Comparison of ENCODE assay signal across 27 mouse cellular contexts in the genomic region with DNA sequence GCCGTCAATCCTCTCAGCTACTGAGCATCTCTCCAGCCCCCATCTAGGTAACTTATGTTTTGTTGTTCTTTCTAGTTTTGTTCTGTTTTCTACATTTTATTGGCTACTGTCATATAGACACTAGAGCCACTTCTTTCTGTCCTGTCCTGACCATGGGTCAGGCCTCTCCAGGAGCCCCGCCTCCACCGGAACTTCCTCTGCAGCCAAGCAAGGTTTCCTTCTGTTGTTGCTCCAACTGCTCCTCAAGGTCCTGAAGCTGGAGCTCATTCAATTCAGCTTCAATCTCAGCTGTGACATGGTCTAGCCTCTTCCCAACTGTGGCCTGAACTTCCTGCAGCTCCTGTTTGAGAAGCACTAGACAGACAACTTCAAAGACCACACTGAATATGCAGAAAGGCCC. TPM values are rescaled to one million over a fixed set of nuclear protein-coding genes. Genes with fewer than 3 reads are reported as not detected.
DNase-seq lines count a peak whose midpoint lies in the region; ATAC-seq and TF ChIP-seq lines count a peak whose summit lies in the region.
"Had no signal": no experiment of that assay in that cellular context is flagged by ENCODE, and none has a peak within 500 bp of the region (broad histone marks: within the 10 kb centered on the region; RNA-seq: fewer than 3 reads in every experiment).

No protein-coding gene starts in this region.

- 81% methylated on average over 3 of the region's 3 CpGs for WGBS in liver, embryonic 12.5 days (ENCODE audit: insufficient replicate concordance)
- 91% methylated on average over 3 of the region's 3 CpGs for WGBS in liver, embryonic 15.5 days (ENCODE audit: insufficient replicate concordance)
- 89% methylated on average over 3 of the region's 3 CpGs for WGBS in liver, postnatal 0 days (ENCODE audit: insufficient replicate concordance)

- no peak for TF ChIP-seq CTCF in liver, postnatal 0 days (IDR thresholded peaks at IDR 0.05; ENCODE audit: low read depth)

- peak; percentile 26 for DNase-seq in adrenal gland, adult 2 months
- DNase-seq in adrenal gland, postnatal 25 days = no peak
- DNase-seq in adrenal gland, postnatal 14 days = peak; percentile 60
- no peak for DNase-seq in adrenal gland, postnatal 4 days (ENCODE audit: low spot score in 2 of 2)
- DNase-seq in liver = no peak
- no peak for DNase-seq in liver, postnatal 0 days
- DNase-seq: B cell, adult 2 months; cerebellum, adult 11-12 months; cerebellum, adult 2 months; cerebellum, adult 9-10 months; cerebellum, postnatal 10 days; cerebellum, postnatal 25 days; forebrain, postnatal 0 days had no signal

- peaks cover 70% of the 10 kb centered on the region for H3K4me1 ChIP-seq in liver, embryonic 12.5 days
- peaks cover 68% of the 10 kb centered on the region for H3K4me1 ChIP-seq in liver, embryonic 15.5 days (replicated peaks)
- H3K4me1 ChIP-seq in liver, postnatal 0 days (ENCODE audit: insufficient read depth) = peaks cover 30% of the 10 kb centered on the region

- H3K36me3 ChIP-seq in liver, embryonic 12.5 days = no peaks in the 10 kb centered on the region
- no peaks in the 10 kb centered on the region for H3K36me3 ChIP-seq in liver, embryonic 15.5 days (replicated peaks)
- H3K36me3 ChIP-seq in liver, postnatal 0 days (replicated peaks; ENCODE audit: insufficient read depth, low read length) = no peaks in the 10 kb centered on the region
- H3K36me3 ChIP-seq: embryonic facial prominence, embryonic 10.5 days; embryonic facial prominence, embryonic 12.5 days; forebrain, embryonic 15.5 days had no signal

- H3K9me3 ChIP-seq in liver, embryonic 12.5 days (replicated peaks) = no peaks in the 10 kb centered on the region
- no peaks in the 10 kb centered on the region for H3K9me3 ChIP-seq in liver, embryonic 15.5 days (replicated peaks)
- H3K9me3 ChIP-seq in liver, postnatal 0 days (ENCODE audit: low read length) = no peaks in the 10 kb centered on the region
- H3K9me3 ChIP-seq: embryonic facial prominence, embryonic 10.5 days; embryonic facial prominence, embryonic 12.5 days; forebrain, embryonic 13.5 days; forebrain, embryonic 15.5 days; G1E had no signal

- peak overlapping the region; percentile 48 for H3K27ac ChIP-seq in liver, embryonic 12.5 days
- H3K27ac ChIP-seq in liver, embryonic 15.5 days (replicated peaks) = 0 out of 2 replicates have a peak overlapping the region, but pooled peaks have one; percentile 38
- no peak overlapping the region for H3K27ac ChIP-seq in liver, postnatal 0 days (ENCODE audit: low read depth)
- H3K27ac ChIP-seq: embryonic facial prominence, embryonic 10.5 days; embryonic facial prominence, embryonic 12.5 days; forebrain, embryonic 13.5 days; forebrain, embryonic 15.5 days had no signal

- H3K4me3 ChIP-seq in liver, embryonic 12.5 days = no peak overlapping the region
- H3K4me3 ChIP-seq in liver, embryonic 15.5 days (replicated peaks) = no peak overlapping the region
- H3K4me3 ChIP-seq in liver, postnatal 0 days (ENCODE audit: low read depth, low read length) = no peak overlapping the region
- H3K4me3 ChIP-seq: embryonic facial prominence, embryonic 10.5 days; embryonic facial prominence, embryonic 12.5 days; forebrain, embryonic 13.5 days; forebrain, embryonic 15.5 days had no signal

- no peak overlapping the region for H3K9ac ChIP-seq in liver, embryonic 12.5 days
- H3K9ac ChIP-seq in liver, embryonic 15.5 days = no peak overlapping the region
- no peak overlapping the region for H3K9ac ChIP-seq in liver, postnatal 0 days (replicated peaks)
- H3K9ac ChIP-seq: embryonic facial prominence, embryonic 12.5 days; forebrain, embryonic 13.5 days; forebrain, embryonic 15.5 days; forebrain, postnatal 0 days had no signal

- no peak for TF ChIP-seq EP300 in liver, postnatal 0 days (IDR thresholded peaks at IDR 0.05; ENCODE audit: low read depth)

- no peaks in the 10 kb centered on the region for H3K27me3 ChIP-seq in liver, embryonic 12.5 days (replicated peaks)
- no peaks in the 10 kb centered on the region for H3K27me3 ChIP-seq in liver, embryonic 15.5 days
- H3K27me3 ChIP-seq in liver, postnatal 0 days (ENCODE audit: insufficient read depth, low read length) = no peaks in the 10 kb centered on the region
- H3K27me3 ChIP-seq: forebrain, embryonic 13.5 days; forebrain, embryonic 15.5 days; Patski had no signal

- no peak for ATAC-seq in liver, embryonic 12.5 days
- ATAC-seq in liver, embryonic 15.5 days (ENCODE audit: insufficient read depth) = no peak
- no peak for ATAC-seq in liver, postnatal 0 days
- ATAC-seq: activated CD4-positive, CD25-positive, alpha-beta regulatory T cell, adult 4 months; CD4-positive, CD25-positive, alpha-beta regulatory T cell, adult 4 months; forebrain, embryonic 13.5 days; forebrain, embryonic 15.5 days; forebrain, postnatal 0 days; Patski had no signal

- H3K4me2 ChIP-seq in liver, embryonic 12.5 days = no peak overlapping the region
- no peak overlapping the region for H3K4me2 ChIP-seq in liver, embryonic 15.5 days
- no peak overlapping the region for H3K4me2 ChIP-seq in liver, postnatal 0 days (ENCODE audit: low read depth, low read length)
- H3K4me2 ChIP-seq: embryonic facial prominence, embryonic 12.5 days; forebrain, embryonic 13.5 days; forebrain, embryonic 15.5 days had no signal

RNA-seq across cellular contexts. Expression of gene Pklr, which starts 6.0 kb away (rescaled TPM):
- under 1 TPM in 1 of 2 experiments, not detected in 1; 0.81 TPM for total RNA-seq in adrenal gland, adult 2 months (2021)
- 0.55 TPM in 1 of 2 replicates, not detected in the other for polyA plus RNA-seq in adrenal gland, adult 2 months (2012; rRNA removed)
- total RNA-seq in adrenal gland, postnatal 25 days (2021) = 1.6 TPM in 1 of 2 replicates, not detected in the other
- 1.6 and 15.1 TPM in 2 replicates for total RNA-seq in adrenal gland, postnatal 14 days (2021)
- 10 to 100 TPM; 11.2 to 24.5 TPM for total RNA-seq in adrenal gland, postnatal 4 days (2021)
- polyA plus RNA-seq in liver, embryonic 12.5 days (2016; fragmentation: Nextera tagmentation; extraction: Ambion mirVana) = 162 and 171 TPM in 2 replicates
- polyA plus RNA-seq in liver, embryonic 15.5 days (2015; fragmentation: Nextera tagmentation; extraction: Ambion mirVana) = 102 and 104 TPM in 2 replicates
- polyA plus RNA-seq in liver, postnatal 0 days (2015; fragmentation: Nextera tagmentation; extraction: Ambion mirVana) = 18.6 and 27.8 TPM in 2 replicates
- total RNA-seq: CH12.LX had no signal
- polyA plus RNA-seq: activated CD4-positive, CD25-positive, alpha-beta regulatory T cell, adult 4 months; CD4-positive, CD25-positive, alpha-beta regulatory T cell, adult 4 months; embryonic facial prominence, embryonic 14.5 days had no signal

RNA-seq across cellular contexts. Expression of gene Fdps, which starts 28.1 kb away (rescaled TPM):
- total RNA-seq in adrenal gland, adult 2 months (2021) = 100 to 1,000 TPM; 208 to 632 TPM
- polyA plus RNA-seq in adrenal gland, adult 2 months (2012; rRNA removed) = 253 and 549 TPM in 2 replicates
- total RNA-seq in adrenal gland, postnatal 25 days (2021) = 830 and 852 TPM in 2 replicates
- 99.6 and 157 TPM in 2 replicates for total RNA-seq in adrenal gland, postnatal 14 days (2021)
- total RNA-seq in adrenal gland, postnatal 4 days (2021) = 10 to 100 TPM; 79.4 to 85.0 TPM
- polyA plus RNA-seq in liver, embryonic 12.5 days (2016; fragmentation: Nextera tagmentation; extraction: Ambion mirVana) = 284 and 291 TPM in 2 replicates
- 339 and 359 TPM in 2 replicates for polyA plus RNA-seq in liver, embryonic 15.5 days (2015; fragmentation: Nextera tagmentation; extraction: Ambion mirVana)
- 75.8 and 82.2 TPM in 2 replicates for polyA plus RNA-seq in liver, postnatal 0 days (2015; fragmentation: Nextera tagmentation; extraction: Ambion mirVana)

RNA-seq across cellular contexts. Expression of gene Gm43738, which starts 29.0 kb away (rescaled TPM):
- not detected for total RNA-seq in adrenal gland, adult 2 months (2021)
- polyA plus RNA-seq in adrenal gland, adult 2 months (2012; rRNA removed) = not detected in 2 replicates
- 0.39 TPM in 1 of 2 replicates, not detected in the other for total RNA-seq in adrenal gland, postnatal 25 days (2021)
- total RNA-seq in adrenal gland, postnatal 14 days (2021) = not detected in 2 replicates
- total RNA-seq in adrenal gland, postnatal 4 days (2021) = not detected
- 0.06 TPM in 1 of 2 replicates, not detected in the other for polyA plus RNA-seq in liver, embryonic 12.5 days (2016; fragmentation: Nextera tagmentation; extraction: Ambion mirVana)
- not detected in 2 replicates for polyA plus RNA-seq in liver, embryonic 15.5 days (2015; fragmentation: Nextera tagmentation; extraction: Ambion mirVana)
- not detected in 2 replicates for polyA plus RNA-seq in liver, postnatal 0 days (2015; fragmentation: Nextera tagmentation; extraction: Ambion mirVana)
- total RNA-seq: CH12.LX; forebrain, postnatal 0 days; G1E had no signal
- polyA plus RNA-seq: CD4-positive, CD25-positive, alpha-beta regulatory T cell, adult 4 months; cerebellum, adult 2 months; cortical plate, adult 2 months; embryonic facial prominence, embryonic 12.5 days; embryonic facial prominence, embryonic 14.5 days; forebrain, embryonic 11.5 days; forebrain, embryonic 13.5 days; forebrain, embryonic 15.5 days; forebrain, postnatal 0 days had no signal

RNA-seq across cellular contexts. Expression of gene Hcn3, which starts 30.1 kb away (rescaled TPM):
- 1 to 10 TPM; 2.4 to 6.6 TPM for total RNA-seq in adrenal gland, adult 2 months (2021)
- 20.9 and 34.5 TPM in 2 replicates for polyA plus RNA-seq in adrenal gland, adult 2 months (2012; rRNA removed)
- total RNA-seq in adrenal gland, postnatal 25 days (2021) = 9.3 and 17.7 TPM in 2 replicates
- 3.3 and 5.3 TPM in 2 replicates for total RNA-seq in adrenal gland, postnatal 14 days (2021)
- 10 to 100 TPM; 15.0 to 17.8 TPM for total RNA-seq in adrenal gland, postnatal 4 days (2021)
- polyA plus RNA-seq in liver, embryonic 12.5 days (2016; fragmentation: Nextera tagmentation; extraction: Ambion mirVana) = 0.81 and 0.86 TPM in 2 replicates
- 0.43 and 0.45 TPM in 2 replicates for polyA plus RNA-seq in liver, embryonic 15.5 days (2015; fragmentation: Nextera tagmentation; extraction: Ambion mirVana)
- 0.19 and 0.49 TPM in 2 replicates for polyA plus RNA-seq in liver, postnatal 0 days (2015; fragmentation: Nextera tagmentation; extraction: Ambion mirVana)

RNA-seq across cellular contexts. Expression of gene Clk2, which starts 34.7 kb away (rescaled TPM):
- 10 to 100 TPM; 39.3 to 73.3 TPM for total RNA-seq in adrenal gland, adult 2 months (2021)
- polyA plus RNA-seq in adrenal gland, adult 2 months (2012; rRNA removed) = 52.2 and 63.4 TPM in 2 replicates
- total RNA-seq in adrenal gland, postnatal 25 days (2021) = 98.4 and 103 TPM in 2 replicates
- 50.3 and 69.1 TPM in 2 replicates for total RNA-seq in adrenal gland, postnatal 14 days (2021)
- total RNA-seq in adrenal gland, postnatal 4 days (2021) = 100 to 1,000 TPM; 103 TPM
- 21.1 and 21.2 TPM in 2 replicates for polyA plus RNA-seq in liver, embryonic 12.5 days (2016; fragmentation: Nextera tagmentation; extraction: Ambion mirVana)
- polyA plus RNA-seq in liver, embryonic 15.5 days (2015; fragmentation: Nextera tagmentation; extraction: Ambion mirVana) = 8.5 and 10.1 TPM in 2 replicates
- polyA plus RNA-seq in liver, postnatal 0 days (2015; fragmentation: Nextera tagmentation; extraction: Ambion mirVana) = 5.0 and 5.7 TPM in 2 replicates

Comparison
In these comparisons a context has a peak if more than half of its experiments do, and no peak if none do; other contexts are left out.
1. DNase-seq: peak in adrenal gland, adult 2 months (single experiment) and adrenal gland, postnatal 14 days (single experiment); none in adrenal gland, postnatal 25 days (single experiment), adrenal gland, postnatal 4 days (0 of 2), liver (single experiment) and liver, postnatal 0 days (single experiment).